Mouse (Mus musculus) forebrain, embryonic 14.5 days (tissue): Measurements from ENCODE around the gene Rps11. TPM values are rescaled to one million over a fixed set of nuclear protein-coding genes. Genes with fewer than 3 reads are reported as not detected.
A peak's percentile ranks its signal among the peaks of the same experiment; 100 is the strongest.

Source experiments
- ATAC-seq: fragments of 200-750 bp; cut with Nextera tagmentation; 2 replicates; pipeline ENCODE4 v1.8.0; 2017; ENCODE audit warnings: mild to moderate bottlenecking, moderate library complexity
- DNase-seq: peaks from one replicate; pipeline ENCODE4 v3.0.0-alpha.2; 2015; ENCODE audit warnings: low spot score
- H3K27ac ChIP-seq: fragments of 300-500 bp; sonication (generic); 2 replicates; pipeline ENCODE4 v1.5.1; 2014; ENCODE audit warnings: low read depth, mild to moderate bottlenecking, control low read depth, low read length, moderate library complexity
- H3K27me3 ChIP-seq: fragments of 300-500 bp; sonication (generic); replicated peaks from 2 replicates; pipeline ENCODE4 v1.6.1; 2014; ENCODE audit warnings: low read length, control low read depth, mixed read lengths; ENCODE audit not compliant: control insufficient read depth, insufficient read depth
- H3K36me3 ChIP-seq: fragments of 300-500 bp; sonication (generic); 2 replicates; pipeline ENCODE4 v1.6.1; 2014; ENCODE audit warnings: low read length, control low read depth; ENCODE audit not compliant: control insufficient read depth, insufficient read depth
- H3K4me1 ChIP-seq: fragments of 300-500 bp; sonication (generic); 2 replicates; pipeline ENCODE4 v1.6.1; 2014; ENCODE audit warnings: antibody characterized with exemption, low read length, control low read depth; ENCODE audit not compliant: control insufficient read depth, insufficient read depth
- H3K4me2 ChIP-seq: fragments of 300-500 bp; sonication (generic); 2 replicates; pipeline ENCODE4 v1.6.1; 2014; ENCODE audit warnings: mild to moderate bottlenecking, control low read depth, low read length
- H3K4me3 ChIP-seq: fragments of 300-500 bp; sonication (generic); 2 replicates; pipeline ENCODE4 v1.5.1; 2014; ENCODE audit warnings: low read depth, low read length, control low read depth
- H3K9ac ChIP-seq: fragments of 300-500 bp; sonication (generic); 2 replicates; pipeline ENCODE4 v1.6.1; 2014; ENCODE audit warnings: mild to moderate bottlenecking, low read length, control low read depth, moderate library complexity
- H3K9me3 ChIP-seq: fragments of 300-500 bp; sonication (generic); replicated peaks from 2 replicates; pipeline ENCODE4 v1.6.1; 2016; ENCODE audit warnings: low read length, control low read depth, mixed read lengths; ENCODE audit not compliant: control insufficient read depth
- WGBS: fragments of 180-500 bp; shearing (Covaris S2); extraction: QIAGEN DNeasy Blood & Tissue Kit; methylation state at CpG from one replicate; pipeline ENCODE4 v1.1.7; 2014; 5-methylcytosine and 5-hydroxymethylcytosine counted together
- microRNA counts: library from miRNA; unstranded; fragments of <30 nt; microRNA quantifications from one replicate; lab custom pipeline; 2016
- microRNA-seq: library from miRNA; unstranded; fragments of <30 nt; microRNA quantifications from one replicate; pipeline ENCODE4, GENCODE M21; 2016
- polyA plus RNA-seq: library from polyadenylated mRNA; unstranded; fragments of >200 nt; fragmentation: Nextera tagmentation; extraction: Ambion mirVana; gene quantifications from 2 replicates; pipeline ENCODE4 v1.2.1, GENCODE M21; 2014

Rps11 gene
- polyA plus RNA-seq, 1 experiment from 2014 or later: 1,280 TPM

DNA sequence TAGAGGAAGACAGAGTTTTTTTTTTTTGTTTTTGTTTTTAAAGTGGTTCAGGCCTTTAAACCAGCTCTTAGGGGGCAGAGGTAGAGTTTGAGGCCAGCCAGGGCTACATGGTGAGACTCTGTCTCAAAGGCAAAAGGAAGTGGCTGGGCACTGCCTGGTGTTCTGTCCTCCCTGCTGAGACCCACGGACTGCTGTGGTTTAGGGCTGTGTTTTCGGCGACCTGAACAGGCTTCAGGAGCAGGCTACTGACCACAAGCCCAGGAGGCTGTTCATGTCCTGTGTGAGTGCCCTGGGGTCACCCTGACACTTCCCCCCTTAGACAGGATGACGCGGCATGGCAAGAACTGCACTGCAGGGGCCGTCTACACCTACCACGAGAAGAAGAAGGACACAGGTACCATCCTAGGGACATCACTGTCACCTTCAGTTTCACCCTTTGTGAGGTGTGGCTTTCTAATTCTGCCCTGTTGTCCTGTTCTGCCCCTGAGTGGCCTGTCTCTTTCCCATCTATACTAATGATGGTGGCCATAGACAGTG lies 51.0 kb downstream of the Rps11 start:
- no peak overlapping the region for H3K9ac ChIP-seq

More for the DNA sequence above, 51.0 kb downstream of the Rps11 start:
- H3K9me3 ChIP-seq: no peaks in the 10 kb centered on the region
- no peaks in the 10 kb centered on the region for H3K27me3 ChIP-seq
- no peak for DNase-seq
- H3K27ac ChIP-seq: no peak overlapping the region
- no peak overlapping the region for H3K4me3 ChIP-seq
- H3K4me2 ChIP-seq: no peak overlapping the region
- no peak for ATAC-seq
- H3K4me1 ChIP-seq: no peaks in the 10 kb centered on the region
- H3K36me3 ChIP-seq: peaks cover 34% of the 10 kb centered on the region
- 87% methylated on average over 7 of the region's 7 CpGs for WGBS

MicroRNAs within 50 kb of the gene (microRNA counts, 519-probe panel; counts per million panel counts)
- microRNA mmu-miR-150 (lab: Ali Mortazavi, UCI): 3,661 counts per million, percentile 37 among the panel's probes with 10 or more counts

Small RNA genes within 50 kb of the gene (microRNA-seq; reads per million reads assigned to microRNA genes)
- gene Mir150: 42.2 reads per million, percentile 46 among the genes with 10 or more reads in this experiment
- gene Mir5121: 9.9 reads per million, percentile 33 among the genes with 10 or more reads in this experiment
- not detected for gene Mir7055

Other genes with a start within 250 kb of the Rps11 start
- gene Med25, start 231.7 kb downstream of the Rps11 start, polyA plus RNA-seq: 75.4 and 94.0 TPM in 2 replicates
- 18.2 and 18.3 TPM in 2 replicates for gene Fuz, start 228.4 kb downstream of the Rps11 start, polyA plus RNA-seq
- 85.6 and 99.3 TPM in 2 replicates for gene Ap2a1, start 194.9 kb downstream of the Rps11 start, polyA plus RNA-seq
- not detected in 2 replicates for gene Tsks, start 181.2 kb downstream of the Rps11 start, polyA plus RNA-seq
- 37.3 and 41.0 TPM in 2 replicates for gene Cpt1c, start 149.6 kb downstream of the Rps11 start, polyA plus RNA-seq
- 241 and 274 TPM in 2 replicates for gene Prmt1, start 137.9 kb downstream of the Rps11 start, polyA plus RNA-seq
- 52.7 and 60.6 TPM in 2 replicates for gene Irf3, start 126.8 kb downstream of the Rps11 start, polyA plus RNA-seq
- 20.0 and 23.4 TPM in 2 replicates for gene Bcl2l12, start 125.7 kb downstream of the Rps11 start, polyA plus RNA-seq
- 40.5 and 47.8 TPM in 2 replicates for gene Scaf1, start 108.1 kb downstream of the Rps11 start, polyA plus RNA-seq
- gene Rras, start 106.5 kb downstream of the Rps11 start, polyA plus RNA-seq: 11.4 and 14.7 TPM in 2 replicates
- 13.6 and 16.0 TPM in 2 replicates for gene Prr12, start 71.6 kb downstream of the Rps11 start, polyA plus RNA-seq
- 70.4 and 71.8 TPM in 2 replicates for gene Nosip, start 62.0 kb downstream of the Rps11 start, polyA plus RNA-seq
- gene Prrg2, start 61.8 kb downstream of the Rps11 start, polyA plus RNA-seq: 12.0 and 13.4 TPM in 2 replicates
- 67.4 and 73.9 TPM in 2 replicates for gene Rcn3, start 32.2 kb downstream of the Rps11 start, polyA plus RNA-seq
- 20.3 and 26.9 TPM in 2 replicates for gene Fcgrt, start 20.6 kb downstream of the Rps11 start, polyA plus RNA-seq
- gene Rpl13a, start 4.3 kb upstream of the Rps11 start, polyA plus RNA-seq: 1,037 and 1,253 TPM in 2 replicates
- gene Gm45713, start 11.8 kb upstream of the Rps11 start, polyA plus RNA-seq: 0.22 and 0.88 TPM in 2 replicates
- 0.61 and 1.3 TPM in 2 replicates for gene Flt3l, start 12.0 kb upstream of the Rps11 start, polyA plus RNA-seq
- 101 and 108 TPM in 2 replicates for gene Pih1d1, start 29.9 kb upstream of the Rps11 start, polyA plus RNA-seq
- 24.4 and 26.8 TPM in 2 replicates for gene Aldh16a1, start 30.1 kb upstream of the Rps11 start, polyA plus RNA-seq
- gene Slc17a7, start 39.5 kb upstream of the Rps11 start, polyA plus RNA-seq: 14.6 and 15.9 TPM in 2 replicates
- not detected in 2 replicates for gene Gfy, start 55.1 kb upstream of the Rps11 start, polyA plus RNA-seq
- gene Pth2, start 56.6 kb upstream of the Rps11 start, polyA plus RNA-seq: not detected in 2 replicates
- 0.43 and 0.52 TPM in 2 replicates for gene Ccdc155, start 80.5 kb upstream of the Rps11 start, polyA plus RNA-seq
- gene Dkkl1, start 87.7 kb upstream of the Rps11 start, polyA plus RNA-seq: 0.91 and 1.7 TPM in 2 replicates
- gene Tead2, start 91.3 kb upstream of the Rps11 start, polyA plus RNA-seq: 81.7 and 95.7 TPM in 2 replicates
- gene Cd37, start 114.7 kb upstream of the Rps11 start, polyA plus RNA-seq: 0.99 and 1.4 TPM in 2 replicates
- gene Slc6a16, start 116.6 kb upstream of the Rps11 start, polyA plus RNA-seq: 0.09 and 0.26 TPM in 2 replicates
- gene Slc6a21, start 153.1 kb upstream of the Rps11 start, polyA plus RNA-seq: not detected in 2 replicates
- 6.5 and 9.8 TPM in 2 replicates for gene Trpm4, start 209.3 kb upstream of the Rps11 start, polyA plus RNA-seq
- 0.06 TPM in 1 of 2 replicates, not detected in the other for gene Hrc, start 210.9 kb upstream of the Rps11 start, polyA plus RNA-seq
- gene Ppfia3, start 242.6 kb upstream of the Rps11 start, polyA plus RNA-seq: 10.7 and 17.3 TPM in 2 replicates
- 6.2 and 11.0 TPM in 2 replicates for gene Lin7b, start 246.1 kb upstream of the Rps11 start, polyA plus RNA-seq